Mouse (Mus musculus) retina, postnatal 7 days (tissue): ENCODE results near the gene Ufl1.
"Not testable (repeated sequence)": the region's sequence is repeated elsewhere in the genome, so short reads cannot be mapped to it uniquely, and the experiment has no call there.

ENCODE experiments used
- DNase-seq: peaks from one replicate; pipeline ENCODE4 v3.0.0-alpha.2; 2012; ENCODE audit warnings: low read depth, low spot score

The Ufl1 gene

DNA sequence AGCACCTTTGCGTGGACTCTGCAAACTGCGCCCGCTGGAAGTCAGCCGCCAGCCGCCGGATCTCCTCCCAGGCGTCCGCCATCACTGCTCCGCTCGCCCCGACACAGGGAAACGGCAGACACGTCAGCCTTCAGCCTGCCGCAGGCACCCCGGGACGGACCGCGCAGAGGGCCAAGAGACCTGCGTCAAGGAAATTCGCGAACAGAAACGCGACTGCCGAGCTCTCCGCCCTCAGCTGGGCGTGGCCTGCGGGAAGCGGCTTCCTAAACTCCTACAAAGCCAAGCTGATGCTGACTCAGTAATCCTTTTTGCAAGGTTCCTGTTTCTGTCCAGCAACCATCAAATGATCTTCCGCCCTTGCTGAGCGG lies at the start of gene Ufl1:
Ufl1 (minus strand) TSS at position 151 of the 368 bp plus-strand sequence.
- peak; percentile 89 for DNase-seq

DNA sequence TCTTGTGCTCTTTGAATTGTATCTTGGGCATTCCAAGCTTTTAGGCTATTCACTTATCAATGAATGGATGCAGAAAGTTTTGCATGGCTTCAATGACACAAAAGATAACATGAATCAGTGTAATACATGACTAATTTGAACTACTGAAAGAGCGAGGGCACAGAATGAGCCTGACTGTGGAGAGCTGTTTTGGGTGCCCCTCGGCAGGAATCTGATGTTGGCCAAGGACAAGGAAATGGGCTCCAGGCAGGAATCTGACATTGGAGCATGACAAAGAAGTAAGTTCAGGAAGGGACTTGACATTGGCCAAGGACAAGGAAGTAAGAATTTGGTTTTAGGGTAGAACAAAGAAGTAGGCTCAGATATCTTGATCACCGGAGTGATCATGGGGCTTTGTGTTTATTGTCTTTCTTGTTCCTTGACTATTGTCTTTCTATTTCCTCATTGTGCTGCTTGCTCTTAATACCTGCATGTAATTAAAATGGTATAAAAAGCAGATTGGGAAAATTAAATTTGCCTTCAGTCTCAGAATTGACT lies 44.1 kb upstream of the Ufl1 start:
- no peak for DNase-seq

DNA sequence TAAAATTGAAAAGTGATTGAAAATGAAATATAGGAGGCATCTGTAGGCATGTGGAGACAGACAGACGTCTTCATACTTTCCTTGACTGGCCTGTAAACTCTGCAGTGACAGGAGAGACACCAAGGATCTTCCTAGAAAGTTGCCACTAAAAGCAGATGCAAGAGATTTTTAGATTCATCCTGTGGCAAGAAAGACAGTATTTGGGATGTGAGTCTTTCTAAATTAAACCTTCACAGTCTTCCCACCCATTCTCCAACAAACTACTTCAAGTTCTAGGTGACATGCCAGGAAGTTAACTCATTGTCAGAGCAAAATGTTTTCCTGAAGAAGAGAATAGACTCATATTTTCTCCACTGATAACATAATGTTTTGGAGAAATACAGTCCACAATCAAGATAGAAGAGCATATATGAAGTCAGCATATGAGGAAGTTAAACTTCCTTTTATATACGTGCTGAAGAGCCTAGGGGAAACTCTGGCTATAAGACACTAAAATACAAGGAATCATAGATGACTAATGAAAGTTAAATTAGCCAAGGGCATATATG lies 41.1 kb upstream of the Ufl1 start:
- no peak for DNase-seq

DNA sequence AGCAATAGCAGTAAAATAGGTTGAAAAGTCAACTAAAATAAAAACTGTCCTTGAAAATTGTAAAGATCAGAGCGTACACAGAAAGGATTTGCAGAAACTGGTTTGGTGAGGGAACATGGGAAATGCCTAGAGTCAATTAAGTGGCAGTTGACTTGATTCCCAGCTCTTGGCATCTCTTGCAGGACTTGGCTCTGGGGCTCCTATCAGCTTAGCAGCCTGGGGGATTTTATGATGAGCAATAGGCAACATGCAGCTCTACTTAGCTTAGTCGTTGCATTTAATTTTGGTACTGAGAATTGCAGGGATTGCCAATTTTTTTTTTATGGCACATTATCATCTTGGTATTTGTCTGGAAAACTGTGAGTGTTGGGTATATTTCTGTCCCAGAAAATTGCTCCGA lies 32.1 kb upstream of the Ufl1 start:
- no peak for DNase-seq

DNA sequence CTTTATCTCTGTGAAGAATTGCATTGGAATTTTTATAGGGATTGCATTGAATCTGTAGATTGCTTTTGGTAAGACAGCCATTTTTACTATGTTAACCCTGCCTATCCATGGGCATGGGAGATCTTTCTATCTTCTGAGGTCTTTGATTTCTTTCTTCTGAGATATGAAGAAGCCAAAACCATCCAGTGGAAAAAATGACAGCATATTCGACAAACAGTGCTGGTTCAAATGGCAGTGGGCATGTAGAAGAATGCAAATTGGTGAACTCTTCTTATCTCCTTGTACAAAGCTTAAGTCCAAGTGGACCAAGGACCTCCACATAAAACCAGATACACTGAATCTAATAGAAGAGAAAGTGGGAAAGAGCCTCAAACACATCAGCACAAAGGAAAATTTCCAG lies 3.4 kb upstream of the Ufl1 start:
- DNase-seq, result not testable (repeated sequence)

DNA sequence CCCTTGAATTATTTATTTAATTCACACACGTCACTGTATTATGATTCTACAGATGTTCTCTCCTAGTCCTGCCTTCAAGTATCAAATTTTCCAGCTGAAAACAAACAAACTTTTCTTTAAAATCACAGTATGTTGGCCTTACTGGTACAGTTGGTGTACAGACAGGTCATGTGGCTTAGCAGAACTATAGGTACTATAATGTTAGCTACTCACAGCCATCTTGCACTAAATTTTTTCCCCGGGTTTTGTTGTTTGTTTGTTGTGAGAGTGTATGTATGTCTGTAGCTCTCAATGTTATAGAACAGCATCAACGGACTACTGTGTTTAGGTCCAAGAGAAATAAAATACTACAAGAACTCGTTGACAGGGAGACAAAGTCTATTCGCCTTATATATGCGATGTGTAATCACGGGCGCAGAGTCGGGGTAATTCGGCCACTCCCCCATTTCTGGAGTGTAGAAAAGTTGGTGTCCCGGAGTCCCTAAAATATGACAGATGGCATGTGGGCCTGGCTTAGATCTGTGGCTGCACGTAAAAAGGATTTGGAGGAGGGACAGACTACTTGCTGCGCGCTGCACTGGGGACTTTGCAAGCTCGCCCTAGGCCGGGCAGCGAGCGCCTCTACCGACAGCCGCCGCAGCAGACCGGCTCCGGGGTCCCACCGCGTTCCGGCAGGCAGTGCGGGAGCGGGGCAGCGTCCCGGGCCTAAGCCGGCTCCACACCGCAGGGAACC lies 517 bp downstream of the Ufl1 start:
- no peak for DNase-seq

DNA sequence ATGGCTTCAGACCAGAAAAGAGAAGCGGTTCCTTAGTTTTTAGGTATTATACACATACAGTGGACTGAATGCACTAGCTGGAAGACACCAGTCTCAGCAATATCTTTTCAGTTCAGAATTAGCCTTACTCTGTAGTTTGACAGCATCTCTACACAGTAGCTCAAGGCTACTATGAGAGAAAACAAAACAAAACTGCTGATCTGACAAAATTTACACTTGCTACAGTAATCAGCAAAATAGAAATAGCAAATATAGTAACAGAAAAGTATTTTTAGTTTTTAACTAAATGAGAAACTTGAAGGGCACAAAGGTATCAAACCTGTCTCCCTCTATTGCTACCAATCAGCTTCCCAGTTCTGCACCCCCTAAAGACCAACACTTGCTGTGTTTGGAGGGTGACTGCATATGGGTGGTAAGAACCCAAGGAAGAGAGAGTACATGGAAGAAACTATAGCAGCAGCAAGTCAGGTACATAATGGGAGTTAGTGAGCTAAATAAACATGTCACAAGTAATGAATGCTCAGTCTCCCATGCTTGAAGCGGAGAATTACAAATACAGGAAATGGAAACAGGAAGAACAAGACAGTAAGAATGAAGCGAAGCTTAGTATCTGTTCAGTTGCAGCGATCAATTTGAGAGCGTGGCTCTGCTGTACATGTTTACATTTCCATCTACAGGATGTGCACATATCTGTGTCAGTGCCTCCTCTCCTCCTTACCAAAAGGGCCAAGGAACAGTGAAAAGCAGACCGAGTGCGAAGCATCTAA lies 8.6 kb downstream of the Ufl1 start:
- no peak for DNase-seq

DNA sequence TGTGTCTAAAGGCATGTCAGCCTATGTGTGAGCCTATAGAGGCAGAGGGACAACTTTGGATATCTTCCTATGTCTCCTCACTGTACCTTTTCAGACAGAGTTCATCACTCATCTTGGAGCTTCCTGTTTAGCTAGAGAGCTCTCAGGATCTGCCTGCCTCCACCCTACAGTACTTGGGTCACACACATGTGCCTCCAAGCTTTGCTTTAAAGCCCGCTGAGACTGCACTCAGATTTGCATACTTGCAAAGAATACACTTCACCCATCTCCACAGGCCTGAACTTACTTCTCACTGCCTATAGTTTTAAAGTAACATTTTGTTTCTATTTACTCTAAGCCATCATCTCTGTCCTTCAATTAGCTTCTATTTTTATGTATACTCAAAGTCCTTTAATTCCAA lies 9.7 kb downstream of the Ufl1 start:
- DNase-seq, result no peak

DNA sequence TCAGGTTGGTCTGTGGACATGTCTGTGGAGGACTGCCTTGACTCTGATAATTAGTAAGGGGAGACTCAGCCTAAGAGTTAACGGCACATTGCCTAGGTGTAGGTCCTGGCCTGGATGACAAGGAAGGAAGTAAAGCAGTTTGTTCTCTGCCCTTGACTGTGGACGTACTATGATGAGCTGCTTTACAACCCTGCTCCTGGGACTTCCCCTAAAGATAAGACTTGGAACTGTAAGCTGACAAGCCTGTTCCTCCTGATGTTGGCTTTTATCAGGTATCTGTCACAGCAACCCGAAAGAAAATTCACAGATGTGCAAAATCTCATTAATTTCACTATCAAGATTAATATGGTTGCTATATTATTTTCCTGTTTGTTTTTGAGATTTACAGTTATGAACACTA lies 14.5 kb downstream of the Ufl1 start:
- DNase-seq, result no peak

DNA sequence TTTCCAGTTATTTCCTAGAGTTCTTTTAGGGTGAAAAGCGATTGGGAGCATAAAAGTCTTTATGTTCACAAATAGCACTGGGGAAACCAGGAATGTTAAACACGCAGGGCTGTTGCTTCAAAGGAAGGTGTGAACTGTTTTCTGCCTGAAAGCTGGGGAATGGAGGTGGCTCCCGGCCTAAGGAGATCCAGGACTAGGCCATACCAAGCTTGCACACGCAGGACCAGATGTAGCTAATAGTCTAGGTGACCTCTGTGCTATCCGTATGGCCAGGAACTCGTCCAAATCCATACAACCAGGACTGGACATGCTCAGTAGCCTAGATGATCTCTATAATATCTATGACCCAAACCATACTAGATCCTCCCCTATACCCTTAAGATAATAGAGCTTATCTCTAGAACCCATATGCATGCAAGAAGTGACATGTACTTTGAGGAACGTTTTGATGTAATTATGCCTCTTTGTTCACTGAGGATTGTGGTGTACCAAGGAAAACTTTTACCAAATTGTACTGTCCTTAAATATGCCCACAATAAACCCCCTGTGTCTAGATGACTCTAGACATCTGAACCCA lies 23.7 kb downstream of the Ufl1 start:
- no peak for DNase-seq

DNA sequence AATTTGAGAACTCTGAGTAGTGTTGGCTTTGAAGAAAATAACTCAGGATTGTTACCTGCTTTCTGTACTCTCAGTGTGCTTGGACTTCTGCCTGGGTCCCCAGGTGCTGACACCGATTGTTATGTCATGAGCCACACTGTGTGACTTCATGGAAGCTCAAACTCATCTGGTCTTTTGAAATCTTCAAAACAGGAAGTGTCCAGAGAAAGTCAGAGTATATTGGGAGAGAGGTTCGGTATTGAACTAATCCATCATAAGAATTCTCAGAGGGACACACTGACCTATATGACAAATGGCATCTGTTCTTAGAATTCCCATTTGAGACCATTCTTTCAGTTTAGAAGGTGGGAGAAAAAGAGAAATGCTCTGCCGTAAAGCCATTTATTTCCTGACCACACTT lies 38.8 kb downstream of the Ufl1 start, which contains the start of gene Fhl5:
Fhl5 (minus strand) TSS at position 101 of the 400 bp plus-strand sequence.
- DNase-seq, result no peak

DNA sequence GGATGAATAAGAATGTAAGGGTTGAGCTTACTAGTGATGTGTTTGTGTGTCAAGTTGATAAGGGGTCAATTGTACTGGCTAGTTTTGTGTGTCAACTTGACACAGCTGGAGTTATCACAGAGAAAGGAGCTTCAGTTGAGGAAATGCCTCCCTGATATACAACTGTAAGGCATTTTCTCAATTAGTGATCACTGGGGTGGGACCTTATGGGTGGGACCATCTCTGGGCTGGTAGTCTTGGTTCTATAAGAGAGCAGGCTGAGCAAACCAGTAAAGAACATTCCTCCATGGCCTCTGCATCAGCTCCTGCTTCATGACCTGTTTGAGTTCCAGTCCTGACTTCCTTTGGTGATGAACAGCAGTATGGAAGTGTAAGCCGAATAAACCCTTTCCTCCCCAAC lies 46.0 kb downstream of the Ufl1 start:
- DNase-seq, result not testable (repeated sequence)

DNA sequence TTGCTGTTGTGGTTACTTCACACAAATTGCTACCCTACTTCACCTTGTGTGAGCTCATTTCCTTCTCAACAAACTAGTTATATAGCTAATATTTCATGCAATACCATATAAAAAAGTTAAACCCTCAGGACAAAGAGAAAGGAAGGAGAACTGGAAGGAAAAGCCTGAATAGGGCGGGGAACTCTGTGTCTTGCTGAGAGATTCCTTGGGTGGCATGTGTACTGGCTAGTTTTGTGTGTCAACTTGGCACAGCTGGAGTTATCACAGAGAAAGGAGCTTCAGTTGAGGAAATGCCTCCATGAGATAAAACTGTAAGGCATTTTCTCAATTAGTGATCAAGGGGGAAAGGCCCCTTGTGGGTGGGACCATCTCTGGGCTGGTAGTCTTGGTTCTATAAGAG lies 47.9 kb downstream of the Ufl1 start:
- not testable (repeated sequence) for DNase-seq

DNA sequence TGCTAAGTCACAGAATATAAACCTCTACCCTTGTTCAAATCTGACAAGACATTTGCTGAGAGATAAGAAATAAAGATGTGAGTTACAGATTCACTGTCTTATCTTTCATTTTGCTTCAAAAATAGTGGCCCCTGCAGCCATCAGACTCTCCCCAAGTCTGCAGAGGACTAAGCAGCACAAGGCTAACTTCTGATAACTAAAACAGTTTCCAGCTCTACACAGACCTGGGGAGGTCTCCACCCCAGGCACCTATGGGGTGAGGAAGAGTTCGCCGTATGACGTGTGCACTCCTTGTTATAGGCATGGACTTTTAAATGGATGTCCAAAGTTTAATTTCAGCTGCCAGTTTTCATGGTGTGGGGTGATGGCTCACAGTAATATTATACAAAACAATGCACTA lies 49.1 kb downstream of the Ufl1 start:
- DNase-seq, result no peak

DNA sequence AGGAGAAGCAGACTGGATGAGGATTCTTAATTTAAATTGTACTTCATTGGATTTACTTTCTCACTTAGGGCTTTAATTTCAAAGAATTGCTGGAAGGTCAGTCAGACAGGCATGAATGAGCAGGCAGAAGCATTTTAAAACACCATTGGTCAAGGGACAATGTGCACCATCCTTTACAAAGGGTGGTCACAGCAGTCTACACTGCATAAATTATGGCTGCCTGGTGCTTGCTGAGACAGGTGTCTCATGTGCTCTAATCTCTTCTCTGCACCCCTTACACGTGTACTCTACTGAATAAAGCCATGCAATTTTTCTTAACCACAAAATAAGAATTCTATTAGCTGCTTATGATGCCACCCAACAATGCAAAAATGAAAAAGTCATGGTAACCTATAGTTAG lies 54.1 kb downstream of the Ufl1 start:
- no peak for DNase-seq

DNA sequence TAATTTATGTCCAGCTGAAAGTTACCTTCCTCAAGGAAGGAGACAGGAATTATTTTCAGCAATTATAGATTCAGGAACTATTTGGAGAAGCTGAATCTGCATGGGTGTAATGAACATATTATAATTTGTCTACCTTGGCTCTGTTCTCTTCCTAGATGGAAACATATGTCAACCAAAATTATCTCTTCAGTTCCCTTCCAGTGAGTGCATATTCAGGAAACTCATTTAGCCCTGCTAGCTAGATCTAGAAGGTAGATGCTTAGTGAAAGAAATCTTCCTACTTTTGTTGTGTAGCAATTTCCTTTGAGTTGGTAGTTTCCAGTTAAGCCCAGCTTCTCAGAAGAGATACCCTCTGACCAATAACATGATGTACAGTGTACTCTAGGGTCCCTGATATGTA lies 59.7 kb downstream of the Ufl1 start:
- DNase-seq, result no peak

DNA sequence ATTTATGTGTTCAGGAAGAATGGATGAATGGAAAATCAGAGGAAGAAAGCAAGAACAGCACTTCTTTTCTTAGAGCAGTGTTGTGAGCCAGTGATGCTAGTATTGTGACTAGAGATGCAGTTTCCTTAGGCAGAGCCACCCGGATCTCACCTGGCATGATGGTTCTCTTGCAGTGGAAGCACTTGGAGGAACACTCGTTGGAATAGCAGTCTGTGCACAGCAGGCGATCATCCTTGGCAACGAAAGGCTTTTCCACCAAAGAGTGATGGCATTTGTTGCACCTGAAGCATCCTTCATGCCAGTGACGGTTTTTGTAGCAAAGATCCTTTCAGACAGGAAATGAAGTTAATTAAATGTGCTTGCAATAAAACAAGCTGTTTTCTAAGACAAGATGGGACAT lies 68.2 kb downstream of the Ufl1 start:
- no peak for DNase-seq

DNA sequence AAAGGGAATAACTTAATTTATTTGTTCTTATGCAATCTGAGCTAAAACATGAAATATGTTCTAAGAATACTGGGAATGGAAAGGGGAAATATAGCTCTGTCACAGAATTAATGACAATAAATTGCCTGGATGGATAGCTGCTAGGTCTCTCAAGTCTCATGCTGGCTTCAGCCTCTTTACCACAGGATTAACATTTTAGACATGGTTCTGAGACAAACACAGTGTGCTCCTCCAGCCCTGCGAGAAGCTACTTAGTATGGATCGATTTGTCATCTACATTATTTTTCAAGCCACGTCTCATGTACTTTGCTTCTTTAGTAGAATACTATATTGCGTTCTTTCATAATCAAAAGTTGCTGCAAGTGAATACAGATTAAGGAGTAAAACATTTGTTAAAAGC lies 75.5 kb downstream of the Ufl1 start:
- DNase-seq, result no peak
